Mouse (Mus musculus): Measurements from ENCODE around the gene Sp2.

Gene Sp2

DNA sequence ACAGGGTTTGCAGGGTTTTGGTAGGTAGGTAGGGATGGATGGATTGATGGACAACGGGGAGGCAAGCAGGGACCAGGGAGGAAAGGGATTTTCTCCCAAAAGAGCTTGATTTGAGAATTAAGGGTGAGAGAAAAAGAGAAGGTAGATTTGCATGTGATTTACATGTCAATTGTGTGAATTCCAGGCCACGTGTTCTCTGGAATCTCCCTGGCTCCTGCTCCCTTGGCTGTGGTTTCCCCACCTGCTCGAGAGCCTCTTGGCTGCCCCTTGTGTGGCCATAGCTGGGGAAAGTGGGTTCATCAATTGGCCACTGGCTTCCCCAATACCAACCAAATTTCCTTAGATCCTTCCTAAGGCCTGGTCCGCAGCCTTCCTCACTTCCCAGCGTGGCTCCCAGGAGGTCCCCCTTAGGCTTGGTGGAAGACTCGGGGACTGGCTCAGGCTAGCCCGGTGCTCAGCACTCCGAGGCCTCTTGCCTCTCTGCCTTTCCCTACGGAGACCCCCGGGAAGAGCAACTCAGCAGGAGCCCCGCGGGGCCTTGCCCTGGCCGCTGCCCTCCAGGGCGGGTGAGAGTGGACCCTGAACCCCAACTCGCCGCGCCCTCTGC is 14.1 kb upstream of the Sp2 start:
- in situ Hi-C loops (cut with MboI; ENCODE audit: low sequenced_read_pairs) = no loop called here

DNA sequence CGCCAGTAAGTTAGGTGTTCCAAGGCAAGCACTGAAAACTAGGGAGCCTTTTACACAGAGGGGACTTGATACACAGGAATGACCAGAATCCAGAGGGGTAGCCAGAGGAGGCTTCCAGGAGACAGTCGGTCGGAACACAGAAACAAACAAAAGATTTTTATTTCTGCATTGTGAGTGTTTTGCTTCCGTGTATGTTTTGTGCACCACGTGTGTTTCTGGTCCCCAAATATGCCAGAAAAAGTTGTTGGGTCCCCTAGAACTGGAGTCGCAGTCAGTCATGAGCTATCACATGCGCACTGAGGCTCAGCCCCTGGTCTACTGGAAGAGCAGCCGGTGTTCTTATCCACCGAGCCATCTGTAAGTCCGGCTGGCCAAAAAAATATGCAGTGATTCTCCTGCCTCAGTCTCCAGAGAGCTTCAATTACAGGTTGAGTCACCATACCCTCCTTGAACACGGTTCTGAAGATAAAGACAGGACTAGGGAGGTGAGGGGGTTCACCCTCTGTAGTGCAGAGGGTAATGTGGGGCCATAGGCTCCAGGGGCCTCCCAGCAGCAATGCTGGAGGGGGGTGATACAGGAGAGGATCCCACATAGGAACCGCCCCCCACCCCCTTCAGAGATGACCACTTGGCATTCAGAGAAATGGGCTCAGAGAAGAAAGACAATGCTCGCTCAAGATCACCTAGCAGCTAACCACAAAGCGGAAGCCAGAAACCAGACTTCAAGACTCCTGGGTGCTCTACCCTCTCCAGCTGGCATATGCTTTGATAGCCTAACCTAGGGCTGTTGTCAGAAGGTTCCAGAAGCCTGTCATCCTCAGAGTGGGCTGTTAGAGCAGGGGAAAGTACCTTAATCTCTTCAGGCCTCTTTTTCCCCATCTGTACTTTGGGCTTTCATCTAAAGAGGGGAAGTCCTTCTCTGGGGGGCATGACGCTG is 13.3 kb upstream of the Sp2 start:
- in situ Hi-C loops (cut with MboI; ENCODE audit: low sequenced_read_pairs) = no loop called here

DNA sequence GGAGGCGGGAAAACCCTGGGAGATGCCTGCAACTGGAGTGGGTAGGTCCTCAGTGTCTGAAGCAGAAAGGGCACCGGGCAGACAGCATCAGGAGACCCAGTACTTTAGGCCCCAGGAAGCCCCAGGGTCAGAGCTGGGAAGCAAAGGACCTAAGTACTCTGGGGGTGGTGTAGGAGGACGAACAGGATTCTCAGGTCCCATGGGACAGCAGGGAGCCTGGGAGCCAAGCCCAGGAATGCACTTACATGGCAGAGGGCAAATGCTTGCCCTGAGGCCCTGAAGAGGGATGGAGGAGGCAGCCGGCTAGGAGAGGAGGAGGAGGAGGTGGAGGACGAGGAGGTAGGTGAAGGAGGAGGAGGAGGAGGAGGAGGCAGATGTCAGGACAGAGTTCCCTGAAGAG is 12.3 kb upstream of the Sp2 start:
- in situ Hi-C loops (cut with MboI; ENCODE audit: low sequenced_read_pairs) = no loop called here

DNA sequence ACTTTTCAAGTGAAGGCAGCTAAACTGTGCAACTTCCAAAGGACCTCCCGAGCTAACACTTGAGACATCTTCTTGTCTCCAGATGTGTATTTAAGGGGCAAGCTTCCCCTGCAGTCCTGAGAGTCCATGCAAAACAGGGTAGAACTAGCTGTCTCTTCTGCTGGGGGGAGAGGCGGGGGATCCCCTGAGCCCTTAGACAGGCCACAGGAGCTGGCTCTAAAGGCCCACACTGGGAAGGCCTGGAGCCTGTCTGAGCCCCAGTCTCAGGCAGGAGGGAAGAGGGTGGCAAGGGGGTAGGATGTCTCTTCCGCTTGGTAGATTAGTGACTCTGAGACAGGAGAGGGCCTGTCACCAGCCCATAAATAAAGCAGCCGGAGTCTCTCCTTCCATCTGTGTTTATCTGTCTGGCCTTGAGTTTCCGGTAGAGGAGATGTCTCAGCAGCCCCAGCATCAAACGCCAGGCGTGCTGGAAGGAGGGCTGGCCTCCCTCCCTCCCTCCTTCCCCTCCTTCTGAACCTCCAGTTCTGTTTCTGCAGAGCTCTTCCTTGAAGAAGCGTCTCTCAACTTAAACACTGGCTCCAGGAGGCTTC is 10.1 kb upstream of the Sp2 start:
- in situ Hi-C loops (cut with MboI; ENCODE audit: low sequenced_read_pairs) = no loop called here

DNA sequence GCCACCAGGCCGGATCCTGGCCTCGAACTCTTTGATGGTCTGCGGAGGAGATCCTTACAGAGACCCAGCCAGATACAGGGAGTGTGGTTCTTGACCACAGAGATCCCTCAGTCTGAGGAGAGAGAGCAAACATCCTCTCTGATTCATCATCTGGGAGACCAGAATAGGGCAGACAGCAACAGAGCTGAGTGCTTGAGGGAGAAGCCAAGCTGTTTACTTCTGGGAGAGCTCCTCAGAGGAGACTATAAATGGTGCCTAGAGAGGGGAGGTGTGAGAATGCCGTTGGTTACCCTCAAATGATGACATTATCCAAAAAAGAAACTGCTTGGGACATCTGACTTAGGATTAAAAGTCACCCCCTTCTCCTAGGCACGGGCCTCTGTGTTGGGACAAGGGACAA is 8.7 kb upstream of the Sp2 start:
- in situ Hi-C loops (cut with MboI; ENCODE audit: low sequenced_read_pairs) = no loop called here

DNA sequence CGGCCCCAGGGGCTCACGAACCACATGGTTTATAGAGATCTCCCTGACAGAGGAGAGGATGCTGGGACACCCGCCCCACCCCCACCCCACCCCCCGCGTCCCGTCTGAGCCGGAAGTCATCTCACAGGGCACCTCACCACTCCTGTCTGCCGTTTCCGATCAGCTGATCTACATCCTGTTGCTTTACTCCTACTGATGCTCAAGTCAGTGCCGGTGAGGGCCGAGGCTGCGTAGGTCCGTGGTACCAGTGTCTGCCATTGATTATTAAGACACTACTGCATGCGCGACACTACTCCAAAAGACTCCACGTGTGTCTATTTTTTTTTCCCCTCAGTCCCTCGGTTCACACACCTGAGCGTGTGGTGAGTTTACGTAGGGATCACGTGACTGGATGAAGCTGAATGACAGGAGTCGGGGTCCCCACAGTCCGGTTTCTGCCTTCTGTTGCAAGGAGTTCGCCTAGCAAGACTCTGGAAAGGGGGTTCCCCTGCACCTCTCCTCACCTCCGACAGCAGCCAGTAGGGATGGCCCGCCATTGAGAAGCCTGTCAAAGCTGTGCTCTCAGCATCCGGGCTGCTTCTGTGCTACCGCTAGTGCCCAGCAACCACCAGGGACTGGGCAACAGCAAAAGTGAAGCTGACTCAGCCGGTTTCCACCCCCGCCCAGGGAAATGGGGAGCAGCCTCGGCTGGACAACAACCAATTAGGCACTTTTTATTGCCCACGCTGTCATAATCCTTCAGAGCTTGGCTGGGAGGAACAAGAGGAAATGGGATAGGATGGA is 5.3 kb upstream of the Sp2 start:
- in situ Hi-C loops (cut with MboI; ENCODE audit: low sequenced_read_pairs) = loop anchor here (5.0 kb wide), 1 partner anchor 34 kb away; no protein-coding TSS in a partner anchor

DNA sequence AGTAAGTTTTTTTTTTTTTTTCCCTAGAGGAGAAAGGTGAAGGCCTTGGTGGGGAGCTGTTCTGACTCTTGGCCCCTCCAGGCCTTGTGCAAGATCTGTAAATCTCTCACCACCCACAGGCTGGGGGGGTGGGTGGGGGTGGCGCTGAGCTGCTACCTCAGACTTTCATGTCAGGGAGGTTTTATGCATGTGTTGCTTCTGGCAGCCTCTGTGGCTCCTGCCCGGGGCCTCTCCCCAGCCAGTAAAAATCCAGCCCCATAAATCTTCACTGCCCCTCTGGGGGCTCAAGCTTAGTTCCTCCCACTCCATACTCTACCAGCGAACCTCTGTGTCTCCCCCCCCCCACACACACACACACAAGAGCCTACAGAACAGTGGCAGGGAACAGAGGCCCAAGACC is 3.7 kb upstream of the Sp2 start:
- in situ Hi-C loops (cut with MboI; ENCODE audit: low sequenced_read_pairs) = loop anchor here (5.0 kb wide), 1 partner anchor 36 kb away; no protein-coding TSS in a partner anchor

DNA sequence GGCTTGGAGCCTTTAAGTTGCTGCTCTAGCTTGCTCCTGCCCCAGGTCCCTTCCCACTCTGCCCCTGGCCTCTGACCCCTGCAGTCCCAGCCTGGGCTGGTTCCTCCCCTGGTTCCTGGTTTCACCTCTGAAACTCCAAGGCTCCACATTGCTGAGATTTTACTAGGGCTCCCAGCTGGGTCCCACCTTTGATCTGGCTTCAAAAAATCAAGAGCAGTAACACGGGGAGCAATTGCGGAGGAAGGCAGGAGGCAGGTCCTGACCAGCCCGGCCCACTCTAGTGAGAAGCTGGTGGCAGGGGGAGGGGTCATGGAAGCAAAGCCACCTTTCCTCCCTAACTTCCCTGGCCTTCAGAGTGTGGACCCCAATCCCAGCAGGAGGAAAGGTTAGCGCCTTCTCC is 2.1 kb upstream of the Sp2 start:
- in situ Hi-C loops (cut with MboI; ENCODE audit: low sequenced_read_pairs) = loop anchor here (5.0 kb wide), 1 partner anchor 37 kb away; no protein-coding TSS in a partner anchor

DNA sequence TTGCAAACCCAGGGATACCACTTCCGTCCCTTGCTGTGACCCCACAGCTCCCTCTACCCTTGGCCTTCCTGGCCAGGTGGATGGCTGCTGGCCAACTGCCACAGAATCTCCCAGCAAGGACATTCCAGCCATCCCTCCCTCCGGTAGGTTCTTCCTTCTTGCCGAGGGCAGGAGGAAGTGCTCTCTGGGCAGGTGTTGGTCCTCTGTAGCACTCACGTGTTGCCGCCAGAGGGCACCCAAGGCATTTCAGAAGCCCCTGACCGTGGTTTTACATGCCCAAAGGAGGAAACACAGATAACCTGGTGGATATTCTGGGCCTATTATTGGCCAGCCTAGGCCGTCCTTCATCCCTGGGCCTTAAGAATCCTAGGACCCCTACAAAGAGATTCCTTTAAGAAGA is 404 bp downstream of the Sp2 start:
- in situ Hi-C loops (cut with MboI; ENCODE audit: low sequenced_read_pairs) = no loop called here

DNA sequence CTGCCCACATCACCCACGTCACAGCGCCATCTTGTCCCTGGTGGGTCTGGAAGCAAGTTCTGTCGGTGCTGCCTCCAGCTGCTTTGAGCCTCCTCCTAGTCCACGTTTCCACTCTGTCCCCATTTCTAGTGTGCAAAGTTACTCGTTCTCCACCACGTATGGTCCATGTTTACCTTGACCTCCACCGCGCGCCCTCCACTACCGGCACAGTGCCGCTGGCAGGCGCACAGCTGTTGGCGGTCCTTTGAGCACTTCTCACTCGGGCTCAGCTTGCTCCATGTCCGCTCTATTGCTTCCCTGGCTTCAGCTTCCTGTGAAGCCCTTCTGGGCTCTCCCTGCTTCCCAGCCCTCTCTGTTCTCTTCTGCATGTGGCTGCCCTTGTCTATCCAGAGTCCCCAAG is 1.3 kb downstream of the Sp2 start:
- in situ Hi-C loops (cut with MboI; ENCODE audit: low sequenced_read_pairs) = no loop called here

DNA sequence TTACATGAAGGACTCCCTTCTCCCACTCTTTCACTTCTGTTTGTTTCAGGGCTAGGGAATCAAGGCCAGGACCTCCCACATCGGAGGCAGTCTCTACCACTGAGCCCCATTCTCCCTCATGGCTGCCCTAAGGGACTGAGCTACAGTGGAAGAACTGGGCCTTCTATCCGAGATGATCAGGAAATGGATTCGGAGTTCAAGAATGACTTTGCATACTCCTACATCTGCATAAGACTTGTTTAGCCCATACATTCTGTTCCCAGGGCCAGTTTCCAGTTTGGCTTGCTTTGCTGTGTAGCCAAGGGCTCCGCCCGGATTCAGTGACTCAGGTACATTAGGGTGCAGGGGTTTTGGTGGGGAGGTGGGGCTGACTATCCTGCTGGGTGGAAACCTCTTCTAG is 2.7 kb downstream of the Sp2 start:
- in situ Hi-C loops (cut with MboI; ENCODE audit: low sequenced_read_pairs) = no loop called here

DNA sequence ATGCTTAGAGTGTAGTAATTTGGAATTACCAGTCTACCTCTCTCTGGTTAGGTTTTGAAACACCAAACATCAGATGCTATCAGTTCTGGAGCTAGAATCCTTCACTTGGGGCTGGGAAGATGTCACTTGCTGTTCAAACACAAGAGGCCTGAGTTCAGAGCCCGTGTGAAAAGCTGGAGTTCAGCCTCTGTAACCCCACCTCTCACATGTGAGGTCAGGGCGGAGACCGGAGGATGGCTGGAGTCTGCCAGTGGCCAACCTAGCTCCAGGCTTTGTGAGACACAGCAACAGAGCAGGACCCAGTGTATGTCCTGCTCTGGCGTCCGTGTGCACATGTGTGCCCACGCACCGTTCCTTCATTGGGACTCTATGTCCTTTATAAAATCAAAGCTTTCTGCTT is 3.4 kb downstream of the Sp2 start:
- in situ Hi-C loops (cut with MboI; ENCODE audit: low sequenced_read_pairs) = no loop called here

DNA sequence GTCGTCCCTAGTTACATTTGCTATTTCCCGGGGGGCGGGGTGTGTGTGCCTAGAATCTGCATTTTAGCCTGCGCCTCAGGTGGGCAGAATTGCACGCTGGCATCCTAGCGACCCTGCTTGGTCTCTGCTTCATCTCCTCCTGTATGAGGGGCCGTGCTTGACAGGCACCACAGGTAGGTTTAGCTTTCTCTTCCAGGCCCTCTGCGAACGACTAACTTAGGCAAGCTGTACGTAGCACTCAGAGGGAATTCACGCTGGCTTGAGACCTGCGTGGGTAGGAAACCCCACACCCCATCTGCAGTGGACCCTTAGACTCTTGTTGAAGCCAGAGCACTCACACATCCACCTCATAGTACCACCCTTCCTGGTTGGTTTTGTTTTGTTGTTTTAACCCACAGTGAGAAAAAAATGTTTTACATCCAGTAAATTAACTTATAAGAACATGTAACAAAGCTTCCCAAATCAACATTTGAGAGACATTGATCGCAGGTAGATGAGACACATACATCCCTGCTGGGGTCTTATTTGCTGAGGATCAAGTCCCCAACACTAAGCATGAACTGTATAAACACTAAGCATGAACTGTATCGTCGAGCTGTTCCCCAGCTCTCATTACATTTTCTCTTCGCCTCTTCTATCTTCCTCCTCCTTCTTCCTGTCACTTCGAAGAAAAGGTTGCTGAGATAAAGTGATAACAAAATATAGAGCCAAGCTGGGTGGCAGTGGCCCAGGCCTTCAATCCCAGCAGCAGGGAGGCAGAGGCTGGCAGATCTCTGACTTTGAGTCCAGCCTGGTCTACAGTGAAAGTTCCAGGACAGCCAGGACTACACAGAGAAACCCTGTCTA is 4.1 kb downstream of the Sp2 start:
- in situ Hi-C loops (cut with MboI; ENCODE audit: low sequenced_read_pairs) = no loop called here

DNA sequence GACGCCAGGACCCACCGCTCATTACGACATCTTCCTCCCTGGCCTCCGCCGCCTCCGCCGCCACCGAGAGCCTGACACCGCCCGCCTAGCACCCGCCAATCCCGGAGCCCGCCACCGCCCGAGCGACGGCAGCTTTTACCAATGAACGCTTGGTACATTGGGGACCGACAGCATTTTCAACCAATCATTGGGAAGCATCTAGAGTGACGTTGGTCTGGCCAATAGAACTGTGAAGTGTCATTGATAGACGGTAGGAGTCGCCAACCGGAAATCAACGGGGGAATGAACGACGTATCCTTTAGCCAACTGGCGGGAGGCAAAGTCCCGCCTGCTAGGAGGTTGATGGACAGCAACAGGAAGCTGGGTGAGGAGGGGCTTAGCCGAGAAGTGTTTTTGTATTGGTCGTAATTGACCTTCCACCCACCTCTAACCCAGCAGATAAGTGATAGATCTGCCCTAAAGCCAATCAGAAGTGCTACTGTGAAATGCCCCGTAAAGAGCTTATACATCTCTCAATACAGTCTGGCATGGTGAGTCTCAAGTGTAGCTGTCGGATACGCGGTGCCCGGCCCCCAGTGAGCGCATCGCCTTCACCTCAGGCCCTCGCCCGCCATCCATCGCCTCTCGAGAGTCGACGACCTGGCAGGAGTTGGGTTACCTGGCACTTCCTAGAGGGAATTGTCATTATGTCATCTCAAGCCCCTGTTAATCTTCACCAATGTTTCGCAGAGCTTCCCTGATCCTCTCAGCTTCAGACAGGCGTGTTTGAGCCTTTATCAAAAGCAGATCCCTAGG is 5.0 kb downstream of the Sp2 start:
- in situ Hi-C loops (cut with MboI; ENCODE audit: low sequenced_read_pairs) = no loop called here

DNA sequence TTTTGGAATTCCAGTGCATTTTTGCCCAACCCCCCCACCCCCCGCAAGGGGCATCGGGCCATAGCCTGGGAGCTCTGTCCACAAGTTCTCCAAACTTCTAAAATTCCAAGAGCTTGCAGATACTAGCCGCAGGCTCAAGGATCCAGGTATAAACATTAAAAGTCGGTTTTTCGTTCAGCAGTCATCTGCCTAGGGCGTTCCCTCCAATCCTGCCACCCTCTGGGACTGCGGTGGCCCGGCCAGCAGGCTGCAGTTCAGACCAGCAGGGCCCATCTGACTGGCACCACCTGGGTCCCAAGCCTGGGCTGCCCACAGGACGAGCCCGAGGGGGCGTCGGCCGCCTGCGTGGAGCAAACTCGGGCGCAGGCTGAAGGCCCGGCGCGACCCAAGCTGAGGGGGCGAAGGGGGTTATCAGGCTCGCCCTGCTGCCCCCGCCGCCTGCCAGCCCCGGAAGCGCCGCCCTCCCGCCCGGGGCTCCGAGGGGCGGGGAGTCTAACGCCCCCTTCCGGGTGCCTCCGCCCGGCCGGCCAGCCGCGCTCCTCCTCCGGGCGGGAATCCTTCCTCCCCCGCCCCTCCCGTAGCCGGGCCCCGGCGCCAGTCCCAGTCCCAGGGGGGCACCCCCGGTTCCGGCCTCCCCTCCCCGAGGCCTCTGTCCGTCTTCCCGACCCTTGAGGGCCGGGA is 5.7 kb downstream of the Sp2 start:
- in situ Hi-C loops (cut with MboI; ENCODE audit: low sequenced_read_pairs) = no loop called here

DNA sequence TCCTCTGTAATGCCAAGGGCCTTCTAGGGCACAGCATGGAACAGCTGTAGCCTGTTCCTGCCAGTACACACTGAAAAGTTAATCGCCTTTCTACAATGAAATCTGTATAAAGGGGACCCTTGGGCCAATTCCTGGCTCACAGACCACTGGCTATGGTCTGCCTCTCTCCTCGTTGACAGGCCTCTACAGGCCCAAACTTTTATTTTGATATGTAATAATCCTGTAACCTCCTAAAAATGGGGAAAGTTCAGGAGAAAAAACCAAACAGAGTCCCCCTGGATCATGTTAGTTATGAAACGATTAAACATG is 6.4 kb downstream of the Sp2 start:
- in situ Hi-C loops (cut with MboI; ENCODE audit: low sequenced_read_pairs) = no loop called here

DNA sequence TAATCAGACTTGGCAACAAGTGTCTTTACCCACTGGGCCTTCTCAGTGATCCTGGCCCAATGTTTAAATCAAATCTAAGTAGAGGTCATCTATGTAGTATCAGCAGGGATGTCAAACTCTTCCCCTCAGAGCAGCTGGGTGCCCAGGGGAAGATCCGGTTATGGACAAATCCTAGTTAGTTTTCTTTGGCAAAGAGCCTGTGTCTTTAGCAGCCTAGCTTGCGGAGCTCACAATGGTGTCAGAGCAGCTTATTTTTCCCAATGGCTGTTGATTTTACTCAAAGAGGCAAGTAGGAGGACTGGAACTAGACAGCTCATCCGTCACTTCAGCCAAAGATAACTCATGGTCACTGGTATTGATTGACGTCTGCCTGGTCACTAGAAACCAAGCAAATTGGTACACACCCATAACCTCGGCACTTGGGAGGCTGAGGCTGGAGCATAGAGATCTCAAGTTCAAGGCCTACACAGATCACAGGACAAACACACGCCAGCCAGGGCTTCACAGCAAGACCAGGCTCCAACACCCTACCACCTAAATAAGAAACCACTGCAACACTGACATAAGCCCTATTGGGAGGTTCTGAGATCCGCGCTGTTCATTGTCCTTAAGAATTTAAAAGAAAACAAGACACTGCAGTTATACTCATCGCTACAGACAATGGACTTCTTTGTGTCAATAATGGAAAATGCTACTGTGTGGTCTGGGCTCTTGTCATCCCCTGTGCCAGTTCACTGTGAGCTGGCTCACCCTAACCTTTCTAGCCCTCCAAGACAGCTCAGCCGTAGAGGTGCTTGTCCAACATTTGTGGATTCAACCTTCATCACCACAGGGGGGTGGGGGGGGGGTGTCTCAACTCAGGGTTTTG is 7.0 kb downstream of the Sp2 start:
- in situ Hi-C loops (cut with MboI; ENCODE audit: low sequenced_read_pairs) = no loop called here

DNA sequence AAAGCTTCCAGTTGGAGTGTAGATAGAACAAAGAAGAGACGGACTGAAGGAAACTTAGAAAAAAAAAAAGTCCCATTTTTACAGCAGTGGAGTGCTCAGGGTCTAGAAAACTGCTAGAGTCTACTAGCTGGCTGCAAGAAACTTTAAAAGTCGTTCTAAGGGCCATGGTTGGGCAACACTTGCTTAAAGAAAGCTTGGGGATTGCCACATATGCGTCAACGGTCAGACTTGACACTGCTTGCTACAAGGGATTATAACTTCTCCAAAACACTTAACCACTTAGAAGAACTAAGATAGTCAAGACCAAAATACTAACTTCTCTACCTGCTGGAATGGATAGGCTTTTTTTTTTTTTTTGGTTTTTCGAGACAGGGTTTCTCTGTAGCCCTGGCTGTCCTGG is 7.9 kb downstream of the Sp2 start:
- in situ Hi-C loops (cut with MboI; ENCODE audit: low sequenced_read_pairs) = no loop called here

Measured in CH12F3 (cell line).